Mouse (Mus musculus) mouse trophoblast stem cell (cell line): ENCODE results near the gene Fscn1.

Experiments
- in situ Hi-C, 2 experiments: fragments of 300-500 bp; cut with MseI, MboI; formaldehyde crosslinking; loops; 2 replicates in 1 of 2; 3 replicates in 1 of 2; pipeline ENCODE4 v1.15.1; 2025

The Fscn1 gene

GRCm38 (mm10) chr5:142935642-142936335 lies 24.4 kb upstream of the Fscn1 start:
- in situ Hi-C loops: no loop called here

- in situ Hi-C loops: no loop called here
Measured at GRCm38 (mm10) chr5:142936336-142936719, 23.8 kb upstream of the Fscn1 start.

- in situ Hi-C loops: no loop called here
Measured at GRCm38 (mm10) chr5:142937956-142938727, 22.0 kb upstream of the Fscn1 start.

GRCm38 (mm10) chr5:142940393-142940792 lies 19.8 kb upstream of the Fscn1 start:
- in situ Hi-C loops: loop anchor here in 1 of 2 experiments (5.0 kb wide), 1 partner anchor 102 kb away; no protein-coding TSS in a partner anchor

GRCm38 (mm10) chr5:142944979-142945682 lies 15.0 kb upstream of the Fscn1 start:
- in situ Hi-C loops: loop anchor here in 1 of 2 experiments (5.0 kb wide), 1 partner anchor 97 kb away; no protein-coding TSS in a partner anchor

GRCm38 (mm10) chr5:142947460-142947859 lies 12.7 kb upstream of the Fscn1 start:
- in situ Hi-C loops: no loop called here

- in situ Hi-C loops: no loop called here
Measured at GRCm38 (mm10) chr5:142949580-142949979, 10.6 kb upstream of the Fscn1 start.

- in situ Hi-C loops: loop anchor here in 1 of 2 experiments (5.0 kb wide), 1 partner anchor 87 kb away; no protein-coding TSS in a partner anchor
Measured at GRCm38 (mm10) chr5:142950405-142950804, 9.7 kb upstream of the Fscn1 start.

- in situ Hi-C loops: loop anchor here in 1 of 2 experiments (5.0 kb wide), 1 partner anchor 84 kb away; no protein-coding TSS in a partner anchor
Measured at GRCm38 (mm10) chr5:142953641-142954040, 6.5 kb upstream of the Fscn1 start.

- in situ Hi-C loops: no loop called here
Measured at GRCm38 (mm10) chr5:142956956-142957703, 3.0 kb upstream of the Fscn1 start.

- in situ Hi-C loops: no loop called here
Measured at GRCm38 (mm10) chr5:142958464-142958863, 1.7 kb upstream of the Fscn1 start.

GRCm38 (mm10) chr5:142959156-142959555 lies 987 bp upstream of the Fscn1 start:
- in situ Hi-C loops: no loop called here

GRCm38 (mm10) chr5:142960775-142961271 lies 680 bp downstream of the Fscn1 start:
- in situ Hi-C loops: no loop called here

GRCm38 (mm10) chr5:142961398-142961880 lies 1.3 kb downstream of the Fscn1 start:
- in situ Hi-C loops: no loop called here

GRCm38 (mm10) chr5:142961881-142962443 lies 1.8 kb downstream of the Fscn1 start:
- in situ Hi-C loops: no loop called here

- in situ Hi-C loops: no loop called here
Measured at GRCm38 (mm10) chr5:142962444-142962961, 2.4 kb downstream of the Fscn1 start.

- in situ Hi-C loops: no loop called here
Measured at GRCm38 (mm10) chr5:142963003-142963704, 3.0 kb downstream of the Fscn1 start.

- in situ Hi-C loops: no loop called here
Measured at GRCm38 (mm10) chr5:142963705-142964494, 3.8 kb downstream of the Fscn1 start.

- in situ Hi-C loops: no loop called here
Measured at GRCm38 (mm10) chr5:142964650-142965049, 4.5 kb downstream of the Fscn1 start.
